Mouse (Mus musculus): ENCODE measurements around the gene Cntd1. TPM values are rescaled to one million over a fixed set of nuclear protein-coding genes. Genes with fewer than 3 reads are reported as not detected.
A peak's percentile ranks its signal among the peaks of the same experiment; 100 is the strongest.

The Cntd1 gene
- polyA plus RNA-seq (2012; rRNA removed) = 0.21 and 0.37 TPM in 2 replicates

DNA sequence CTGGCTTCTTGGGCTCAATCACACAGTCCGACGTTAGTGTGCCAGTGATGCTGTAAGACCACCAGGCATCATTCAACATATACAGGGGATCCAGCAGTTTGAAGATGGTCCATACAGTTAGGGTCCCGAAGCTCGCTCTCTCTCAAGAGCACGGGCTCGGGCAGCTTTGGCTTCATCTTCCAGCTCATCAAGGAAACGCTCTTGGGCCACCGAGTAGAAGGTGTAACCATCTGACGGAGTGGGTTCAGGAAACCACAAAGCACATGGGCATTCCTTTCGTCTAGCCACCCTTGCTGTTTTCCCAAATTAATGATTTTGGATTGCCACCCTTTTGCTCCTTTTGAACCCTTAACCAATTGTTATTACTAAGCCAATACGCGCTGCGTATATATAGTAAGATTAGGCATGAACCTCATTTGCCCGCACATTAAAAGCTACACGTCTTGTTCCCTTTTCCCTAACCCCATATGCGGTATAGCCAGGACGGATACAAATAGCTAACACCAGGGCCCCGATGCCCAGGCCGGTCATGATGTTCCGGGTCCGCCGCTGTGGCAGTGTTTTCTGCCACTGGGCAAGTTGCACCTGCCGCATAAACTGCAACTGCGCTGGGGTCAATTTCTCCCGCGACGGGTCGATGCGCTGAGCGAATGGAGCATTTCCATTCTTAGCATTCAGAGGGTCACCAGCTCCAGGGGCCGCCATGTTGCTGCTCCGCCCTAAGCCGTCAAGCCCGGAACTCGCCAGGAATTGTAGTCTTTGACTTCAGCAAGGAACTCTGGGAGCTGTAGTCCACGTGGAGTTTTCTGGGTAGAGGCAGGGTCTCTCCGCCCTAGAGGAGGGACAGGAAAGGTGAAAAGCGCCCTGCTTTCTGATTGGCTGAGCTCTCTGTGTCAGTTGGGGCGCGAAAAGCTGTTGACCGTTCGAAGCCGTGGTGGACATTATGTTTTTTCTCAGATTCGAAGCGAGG lies at the start of gene Cntd1, which contains the start of gene Coa3:
Cntd1 (plus strand) TSS at position 790 of the 970 bp plus-strand sequence.
Coa3 (minus strand) TSS at position 892 of the 970 bp plus-strand sequence.
- peak; percentile 93 for DNase-seq (ENCODE audit: low read depth, low spot score)
- 2% methylated on average over 45 of the region's 45 CpGs for WGBS

DNA sequence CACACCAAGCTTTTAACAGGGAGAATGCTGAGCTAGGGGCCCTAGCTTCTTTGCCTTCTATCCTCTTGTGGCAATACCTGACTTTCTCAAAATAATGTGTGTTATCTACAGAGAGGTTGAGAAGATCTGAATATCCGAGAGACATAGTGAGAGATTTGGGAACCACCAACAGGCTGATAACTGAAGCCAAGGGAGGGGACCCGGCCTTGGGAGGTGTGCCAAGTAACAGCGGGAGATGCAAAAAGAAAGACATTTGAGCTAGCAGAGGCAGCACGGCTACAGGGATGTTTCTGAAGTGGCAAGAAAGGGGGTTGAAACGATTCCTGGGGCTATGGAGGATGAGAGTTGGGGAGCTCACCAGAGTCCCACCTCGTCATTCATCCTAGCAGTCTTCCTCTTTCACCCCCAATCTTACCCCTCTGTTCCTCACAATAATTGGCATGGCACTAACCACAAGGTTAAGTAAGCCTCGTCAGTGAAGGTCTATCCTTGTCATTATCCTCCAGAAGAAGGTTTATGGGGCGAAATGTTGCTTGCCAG lies 49.4 kb upstream of the Cntd1 start:
- WGBS = 40% methylated on average over 8 of the region's 8 CpGs
- DNase-seq (ENCODE audit: low read depth, low spot score) = no peak

DNA sequence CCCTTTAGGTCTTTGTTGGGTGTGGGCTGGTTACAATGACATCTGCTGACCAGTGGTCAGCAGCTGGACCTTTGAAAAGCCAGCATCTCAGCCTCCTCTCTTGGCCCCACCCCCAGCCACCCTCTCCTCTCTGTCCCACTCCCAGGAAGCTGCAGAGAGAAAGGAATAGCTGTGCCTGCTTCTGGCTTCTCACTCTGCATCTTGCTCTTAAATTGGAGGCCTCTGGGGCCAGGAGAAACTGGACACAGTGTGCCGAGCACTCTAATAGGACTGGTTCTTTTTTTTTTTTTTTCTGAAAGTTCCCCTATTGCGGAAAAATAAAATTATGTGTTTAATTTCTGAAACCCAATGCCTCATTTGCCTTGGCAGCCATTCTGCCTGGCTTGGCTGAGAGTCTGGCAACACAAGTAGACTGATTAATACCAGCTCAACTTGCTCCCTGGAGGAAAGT lies 48.7 kb upstream of the Cntd1 start:
- DNase-seq (ENCODE audit: low read depth, low spot score) = no peak
- WGBS = 65% methylated on average over 2 of the region's 2 CpGs

DNA sequence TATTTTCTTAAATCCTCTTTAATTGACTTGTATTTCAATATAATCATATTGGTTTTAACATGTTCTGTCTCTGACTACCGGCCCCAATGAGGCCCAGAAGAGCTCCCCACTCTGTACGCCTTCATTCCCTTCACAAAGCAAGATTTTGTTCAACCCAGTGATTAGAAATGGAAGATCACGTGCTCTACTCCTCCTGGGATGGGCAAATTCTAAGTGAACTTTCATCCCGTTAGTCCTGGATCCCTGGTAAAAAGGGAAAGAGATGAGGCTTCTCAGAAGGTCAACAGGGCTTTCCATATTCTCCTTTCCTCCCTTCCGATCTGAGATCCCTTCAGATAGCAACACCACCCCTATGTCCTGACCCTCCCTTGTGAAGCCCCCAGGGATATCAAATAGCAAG lies 48.3 kb upstream of the Cntd1 start:
- DNase-seq (ENCODE audit: low read depth, low spot score) = no peak
- WGBS = 53% methylated on average over 5 of the region's 5 CpGs

DNA sequence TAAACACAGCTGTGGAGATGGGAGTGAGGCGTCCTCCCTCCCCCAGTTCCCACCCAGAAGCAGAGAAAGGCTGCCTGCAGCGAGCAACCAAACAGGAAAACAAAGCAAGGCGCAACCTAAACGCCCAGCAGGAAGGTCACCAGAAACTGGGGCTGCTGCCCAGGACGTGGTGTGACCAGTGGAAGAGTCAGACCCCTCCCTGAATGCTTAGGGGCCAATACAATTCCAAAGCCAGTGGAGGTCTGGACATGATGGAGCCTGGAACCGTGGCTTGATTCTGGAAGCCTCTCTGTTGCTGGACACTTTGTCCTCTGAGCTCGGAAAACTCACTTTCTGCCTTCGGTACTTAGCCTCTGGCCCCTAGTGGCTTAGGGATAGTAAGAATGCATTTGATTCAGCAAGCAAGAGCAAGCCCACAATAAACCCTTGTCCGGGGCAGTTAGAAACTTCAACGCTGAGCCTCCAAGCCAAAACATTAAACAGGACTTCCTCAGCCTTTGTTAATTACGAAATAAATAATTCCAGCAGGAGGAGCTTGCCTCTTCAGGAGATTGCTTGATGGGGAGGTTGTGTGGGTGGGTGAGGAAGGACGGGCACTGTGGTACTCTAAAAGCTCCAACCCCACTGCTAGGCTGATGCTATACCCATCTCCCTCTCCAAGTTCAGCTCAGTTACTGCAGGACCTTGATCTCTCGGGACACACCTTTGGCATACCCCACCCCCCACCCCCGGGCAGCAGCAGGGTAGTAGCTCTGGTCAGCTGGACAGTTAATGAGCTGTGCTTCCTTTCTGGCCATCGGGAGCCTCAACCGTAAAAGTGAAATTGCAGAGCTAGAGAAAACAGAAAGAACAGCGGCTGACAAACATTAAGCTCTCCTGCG lies 47.6 kb upstream of the Cntd1 start:
- DNase-seq (ENCODE audit: low read depth, low spot score) = no peak
- 13% methylated on average over 18 of the region's 18 CpGs for WGBS

DNA sequence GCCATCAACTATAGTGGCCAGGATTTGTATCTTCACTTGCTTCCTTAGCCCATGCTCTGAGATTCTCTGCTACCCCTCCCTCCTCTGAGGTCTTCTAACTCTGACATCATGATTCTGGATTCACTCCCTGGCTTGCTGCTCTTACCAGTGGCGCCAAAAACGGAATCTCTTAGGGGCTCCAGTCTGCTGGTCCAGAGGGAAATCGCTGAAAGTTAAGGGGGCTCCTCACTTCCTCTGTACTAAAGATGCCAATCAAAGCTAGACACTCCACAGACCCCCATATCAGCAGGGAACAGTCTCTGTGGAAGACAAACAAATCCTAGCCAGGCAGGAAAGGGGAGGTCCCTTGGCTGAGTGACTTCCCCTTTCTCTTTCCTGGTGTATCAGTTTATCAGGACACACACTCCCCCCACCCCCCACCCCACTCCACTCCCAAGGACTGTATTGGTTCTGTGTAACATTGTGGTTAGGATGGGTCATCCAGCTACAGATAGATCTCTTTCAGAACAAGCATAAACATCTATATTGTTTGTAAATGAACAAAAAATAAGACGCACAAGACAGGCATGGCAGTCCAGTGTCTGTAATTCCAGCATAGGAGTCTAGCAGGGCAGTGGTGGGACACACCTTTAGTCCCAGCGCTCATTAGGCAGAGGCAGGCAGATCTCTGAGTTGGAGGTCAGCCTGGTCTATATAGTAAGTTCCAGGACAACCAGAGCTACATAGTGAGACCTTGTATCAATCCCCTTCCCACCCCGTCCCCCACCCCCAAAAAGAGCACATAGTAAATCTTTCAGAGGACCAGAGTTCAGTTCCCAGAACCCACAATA lies 46.6 kb upstream of the Cntd1 start:
- DNase-seq (ENCODE audit: low read depth, low spot score) = no peak
- 48% methylated on average over 6 of the region's 6 CpGs for WGBS

DNA sequence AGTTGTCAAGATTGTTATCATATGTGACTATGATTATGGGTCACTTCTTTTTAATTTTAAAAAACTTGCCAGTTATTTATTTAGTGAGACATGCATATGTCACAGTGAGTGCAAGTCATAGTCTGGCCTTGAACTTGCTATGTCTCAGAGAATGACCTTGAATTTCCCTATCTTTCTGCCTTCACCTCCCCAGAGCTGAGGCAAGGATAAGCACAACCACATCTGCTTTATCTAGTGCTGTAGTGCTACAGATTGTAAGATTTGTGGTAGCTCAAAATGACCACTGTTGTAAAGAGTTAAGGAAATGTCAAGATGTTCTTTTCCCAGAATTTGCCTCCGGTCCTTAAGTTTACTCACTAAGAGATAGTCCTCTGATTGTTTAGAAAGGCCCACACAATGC lies 45.6 kb upstream of the Cntd1 start:
- WGBS = 55% methylated on average over 1 of the region's 1 CpGs
- DNase-seq (ENCODE audit: low read depth, low spot score) = no peak

DNA sequence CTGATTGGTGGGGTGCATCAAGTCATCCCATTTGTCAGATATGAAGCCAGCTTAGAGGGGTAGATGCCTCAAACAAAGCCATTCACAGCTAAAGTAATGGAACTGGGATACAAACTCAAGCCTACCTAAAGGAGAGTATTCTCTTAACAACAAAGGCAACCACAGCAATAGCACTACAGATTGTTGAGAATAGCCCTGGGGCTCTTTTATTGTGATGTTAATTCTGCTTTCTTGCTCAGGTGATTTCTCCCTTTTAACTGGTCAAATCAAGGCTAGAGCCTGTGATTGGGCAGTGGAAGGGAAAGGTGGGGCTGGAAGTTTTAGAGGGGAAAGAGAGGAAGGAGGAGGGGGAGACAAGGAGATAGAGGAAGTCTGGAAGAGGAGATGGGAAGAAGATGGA lies 44.7 kb upstream of the Cntd1 start:
- no peak for DNase-seq (ENCODE audit: low read depth, low spot score)

DNA sequence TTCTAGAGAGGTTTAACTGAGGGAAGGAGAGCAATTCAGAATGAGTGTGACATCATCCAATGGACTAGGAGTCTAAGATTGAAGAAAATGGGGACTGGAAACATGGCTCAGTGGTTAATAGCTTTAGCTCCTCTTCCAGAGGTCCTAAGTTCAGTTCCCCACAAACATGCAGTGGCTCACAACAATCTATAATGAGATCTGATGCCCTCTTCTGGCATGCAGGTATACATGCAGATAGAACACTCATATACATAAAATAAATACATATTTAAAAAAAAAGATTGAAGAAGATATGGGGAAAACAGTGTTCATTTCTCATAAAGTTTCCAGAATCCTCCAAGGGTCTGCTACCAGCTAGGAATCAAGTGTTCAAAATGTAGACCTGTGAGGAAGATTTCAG lies 43.4 kb upstream of the Cntd1 start:
- DNase-seq (ENCODE audit: low read depth, low spot score) = no peak

DNA sequence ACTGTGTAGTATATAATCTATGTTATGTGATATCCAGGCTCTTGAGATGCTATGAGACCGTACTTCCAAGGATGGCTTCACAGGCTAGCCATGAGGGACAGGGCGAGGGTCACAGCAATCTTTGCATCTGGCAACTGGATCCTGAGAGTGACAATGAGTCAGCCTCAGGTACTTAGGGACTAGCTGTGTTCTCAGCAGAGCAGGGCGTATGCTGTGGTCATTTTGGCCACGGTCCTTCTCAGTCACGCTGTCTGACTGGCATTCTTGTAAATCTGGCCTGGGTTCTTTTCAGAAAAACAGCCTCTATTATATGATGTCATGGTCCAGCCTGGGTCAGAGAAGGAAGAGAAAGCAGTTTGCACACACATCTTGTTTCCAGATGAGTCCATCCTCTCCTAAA lies 42.0 kb upstream of the Cntd1 start:
- 91% methylated on average over 5 of the region's 5 CpGs for WGBS
- no peak for DNase-seq (ENCODE audit: low read depth, low spot score)

DNA sequence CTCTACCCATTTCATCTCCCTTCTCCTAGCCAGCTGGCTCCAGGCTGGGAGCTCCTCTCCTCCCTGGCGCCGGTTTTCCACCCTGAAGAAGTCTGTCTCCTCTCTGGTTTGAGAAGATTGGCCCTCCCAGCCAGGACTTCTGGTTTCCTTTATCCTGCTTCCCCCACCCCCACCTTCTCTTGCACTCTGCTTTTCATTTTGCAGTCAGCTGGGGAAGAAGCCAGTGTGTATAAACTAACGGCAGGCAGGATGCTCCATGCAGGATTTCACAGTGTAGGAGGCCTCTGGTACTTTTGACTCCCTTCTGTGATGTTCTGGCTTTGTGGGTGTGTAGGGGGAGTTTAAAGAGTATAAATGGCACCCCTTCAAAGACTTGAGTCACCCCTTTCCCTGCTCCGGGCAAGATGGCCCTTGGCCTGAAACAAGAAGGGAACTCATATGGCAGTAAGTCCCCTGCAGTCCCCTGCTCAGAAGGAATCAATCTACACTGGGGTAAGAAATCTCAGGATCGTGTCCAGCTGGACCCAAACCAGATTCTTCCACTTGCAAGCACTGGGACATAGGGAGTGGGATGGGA lies 40.7 kb upstream of the Cntd1 start:
- WGBS = 59% methylated on average over 5 of the region's 5 CpGs
- no peak for DNase-seq (ENCODE audit: low read depth, low spot score)

DNA sequence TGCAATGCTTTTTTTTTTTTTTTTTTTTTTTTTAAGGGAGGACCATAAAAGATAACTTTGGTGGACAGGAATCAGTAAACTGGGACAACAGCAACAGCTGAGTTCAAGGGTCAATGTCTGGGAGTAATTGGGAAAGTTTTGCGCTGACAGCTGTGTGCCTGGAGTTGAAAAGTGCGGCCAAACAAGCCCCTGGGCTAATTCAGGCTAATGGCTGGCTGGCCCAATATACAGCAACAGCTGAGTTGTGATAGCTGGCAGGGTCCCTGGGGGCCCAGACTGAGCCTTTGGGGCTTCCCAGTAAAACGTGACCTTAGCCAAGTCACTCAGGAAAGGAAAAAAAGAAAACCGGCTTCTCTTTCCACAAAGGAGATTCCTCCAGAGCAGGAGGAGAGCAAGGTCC lies 33.7 kb upstream of the Cntd1 start:
- 42% methylated on average over 4 of the region's 4 CpGs for WGBS
- DNase-seq (ENCODE audit: low read depth, low spot score) = no peak

DNA sequence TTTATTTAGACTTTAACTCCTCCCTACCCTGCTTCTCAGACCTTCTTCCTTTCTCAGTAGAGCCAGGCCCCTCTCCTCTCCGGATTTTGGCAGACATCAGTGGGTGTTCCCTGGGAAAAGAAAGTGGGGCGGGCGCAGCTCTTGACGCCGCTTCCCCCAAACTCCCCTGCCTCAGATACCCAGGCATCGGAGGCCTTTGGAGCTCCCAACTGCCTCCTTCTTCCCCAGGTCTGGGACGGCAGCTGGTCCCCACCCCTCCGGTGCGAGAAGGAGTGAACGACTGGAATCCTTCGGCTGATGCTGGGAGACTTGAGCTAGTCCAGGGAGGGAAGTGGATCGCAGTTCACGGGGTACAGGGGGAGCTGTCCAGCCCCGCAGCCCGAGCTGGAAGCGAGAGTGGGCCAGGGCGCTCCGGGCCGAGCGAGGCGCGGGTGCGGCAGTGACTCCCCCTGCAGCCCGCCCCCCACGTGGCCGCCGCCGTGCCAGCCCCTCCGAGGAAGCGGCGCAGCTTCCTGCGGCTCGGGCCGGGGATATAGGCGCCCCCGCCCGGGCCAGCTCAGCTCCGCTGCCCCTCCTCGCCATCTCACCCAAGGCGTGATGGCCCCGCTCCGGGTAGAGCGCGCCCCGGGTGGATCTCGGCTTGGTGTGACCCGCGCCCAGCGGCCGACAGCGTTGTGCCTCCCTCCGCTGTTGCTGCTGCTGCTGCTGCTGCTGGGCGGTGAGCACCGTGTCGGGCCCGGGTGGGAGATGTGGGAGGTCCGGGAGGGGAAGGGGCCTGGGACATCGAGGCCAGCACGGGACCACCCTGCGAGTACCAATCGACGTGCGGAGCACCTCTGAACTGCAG lies 32.7 kb upstream of the Cntd1 start, which contains the start of gene Ramp2:
Ramp2 (plus strand) TSS at position 174 of the 847 bp plus-strand sequence.
- no peak for DNase-seq (ENCODE audit: low read depth, low spot score)
- 3% methylated on average over 62 of the region's 63 CpGs for WGBS

DNA sequence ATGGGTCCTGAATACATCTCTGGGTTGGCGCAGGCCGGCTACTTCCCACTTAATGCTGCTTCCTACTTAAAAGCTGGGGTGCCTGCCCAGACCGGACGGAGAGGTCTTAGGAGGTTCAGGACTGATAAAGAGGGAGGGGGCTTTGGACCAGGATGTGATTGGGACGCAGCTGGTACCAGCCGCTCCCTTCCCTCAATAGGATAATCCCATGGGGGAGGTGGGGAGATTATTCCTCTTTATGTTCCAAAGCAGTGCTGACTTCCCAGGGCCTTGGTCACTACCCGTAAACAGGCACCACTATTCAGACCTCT lies 32.2 kb upstream of the Cntd1 start:
- DNase-seq (ENCODE audit: low read depth, low spot score) = no peak
- WGBS = 35% methylated on average over 7 of the region's 7 CpGs

DNA sequence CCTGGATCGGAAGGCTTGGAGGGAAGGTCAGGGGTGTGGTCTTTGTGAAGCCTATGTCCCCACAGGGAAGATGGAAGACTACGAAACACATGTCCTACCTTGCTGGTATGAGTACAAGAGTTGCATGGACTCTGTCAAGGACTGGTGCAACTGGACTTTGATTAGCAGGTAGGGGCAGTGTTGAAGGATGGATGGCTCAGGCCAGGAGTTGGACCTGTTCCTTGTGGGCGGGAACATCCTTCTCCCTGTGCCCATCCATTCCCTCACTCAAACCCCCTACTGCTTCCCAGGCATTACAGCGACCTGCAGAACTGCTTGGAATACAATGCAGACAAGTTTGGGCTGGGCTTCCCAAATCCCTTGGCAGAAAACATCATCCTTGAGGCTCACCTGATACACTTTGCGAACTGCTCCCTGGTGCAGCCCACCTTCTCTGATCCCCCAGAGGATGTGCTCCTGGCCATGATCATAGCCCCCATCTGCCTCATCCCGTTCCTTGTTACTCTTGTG lies 31.2 kb upstream of the Cntd1 start:
- 78% methylated on average over 6 of the region's 6 CpGs for WGBS
- DNase-seq (ENCODE audit: low read depth, low spot score) = no peak

DNA sequence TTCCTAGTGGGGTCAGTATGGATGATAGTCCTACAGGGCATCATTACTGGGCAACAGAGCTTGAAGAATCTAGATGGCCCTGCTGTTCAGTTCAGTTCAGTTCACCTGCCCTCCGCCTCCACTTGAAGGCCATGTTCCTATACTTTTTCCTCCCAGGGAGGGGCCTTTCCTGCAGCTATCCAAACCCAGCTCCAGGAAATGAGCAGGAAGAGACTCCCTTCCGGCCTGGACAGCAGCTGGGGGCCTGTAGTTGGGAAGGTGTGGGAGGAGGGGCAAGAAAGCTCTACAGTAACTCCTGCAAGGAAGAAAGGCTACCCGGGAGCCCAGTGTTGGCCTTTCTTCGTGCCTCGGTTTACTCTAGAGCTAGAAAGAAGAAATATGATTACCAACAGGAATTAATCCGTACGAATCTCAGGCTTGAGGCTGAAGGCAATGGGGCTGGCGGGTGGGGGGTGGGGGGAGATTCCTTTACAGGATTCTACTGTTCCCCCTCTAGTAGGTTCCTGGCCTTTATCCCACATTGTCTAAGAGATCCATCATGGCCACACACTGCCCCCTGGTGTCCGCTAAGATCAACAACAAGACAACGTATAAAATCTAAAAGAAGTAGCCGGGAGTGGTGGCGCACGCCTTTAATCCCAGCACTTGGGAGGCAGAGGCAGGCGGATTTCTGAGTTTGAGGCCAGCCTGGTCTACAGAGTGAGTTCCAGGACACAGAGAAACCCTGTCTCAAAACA lies 30.4 kb upstream of the Cntd1 start:
- no peak for DNase-seq (ENCODE audit: low read depth, low spot score)
- 35% methylated on average over 14 of the region's 14 CpGs for WGBS

DNA sequence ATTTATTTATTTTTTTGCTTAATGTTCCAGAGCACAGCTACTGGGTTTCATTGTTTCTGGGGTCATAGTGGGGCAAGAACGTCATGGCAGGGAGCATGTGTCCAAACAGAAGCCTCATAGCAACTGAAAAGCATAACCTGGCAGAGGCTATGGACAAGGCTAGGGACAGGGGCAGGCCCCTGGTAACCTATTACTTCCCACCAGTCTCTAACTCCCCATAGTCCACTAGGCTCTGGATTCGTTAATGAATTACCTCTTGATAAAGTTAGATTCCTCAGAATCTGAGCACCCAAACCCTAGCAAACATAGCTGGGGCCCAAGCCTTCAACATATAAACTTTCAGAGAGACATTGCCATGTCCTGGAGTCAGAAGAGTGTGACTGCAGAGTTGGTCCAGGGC lies 27.8 kb upstream of the Cntd1 start:
- WGBS = 76% methylated on average over 2 of the region's 2 CpGs
- no peak for DNase-seq (ENCODE audit: low read depth, low spot score)
